Mouse (Mus musculus) lung, postnatal 0 days (tissue): ENCODE results near the gene Tmem53.

ENCODE experiments used
- CTCF ChIP-seq: IDR thresholded peaks from 2 replicates; pipeline ENCODE4 v1.5.1; 2016; ENCODE audit warnings: antibody characterized with exemption, mild to moderate bottlenecking
- EP300 ChIP-seq: IDR thresholded peaks from 2 replicates; pipeline ENCODE4 v1.6.1; 2016; ENCODE audit warnings: antibody characterized with exemption, mild to moderate bottlenecking, control low read depth

GRCm38 (mm10) chr4:117218517-117219219 lies 33.1 kb upstream of the Tmem53 start:
- peak; percentile 74 for TF ChIP-seq EP300
- TF ChIP-seq CTCF, result peak; percentile 96
